Mouse (Mus musculus) stomach, embryonic 14.5 days (tissue): ENCODE data around the gene Rps8. TPM values are rescaled to one million over a fixed set of nuclear protein-coding genes. Genes with fewer than 3 reads are reported as not detected.

ENCODE experiments used
- ATAC-seq: fragments of 200-750 bp; cut with Nextera tagmentation; 2 replicates; pipeline ENCODE4 v1.8.0; 2017; ENCODE audit warnings: low read depth, moderate TSS enrichment; ENCODE audit not compliant: insufficient number of reproducible peaks, insufficient read depth, low FRiP score
- H3K27ac ChIP-seq: fragments of 300-500 bp; sonication (generic); 2 replicates; pipeline ENCODE4 v1.5.1; 2014; ENCODE audit warnings: mild to moderate bottlenecking, low read length, moderate library complexity, mixed read lengths
- H3K27me3 ChIP-seq: fragments of 300-500 bp; sonication (generic); 2 replicates; pipeline ENCODE4 v1.6.1; 2014; ENCODE audit warnings: low read length, control low read depth, mixed read lengths; ENCODE audit not compliant: control insufficient read depth, insufficient read depth
- H3K36me3 ChIP-seq: fragments of 300-500 bp; sonication (generic); 2 replicates; pipeline ENCODE4 v1.6.1; 2014; ENCODE audit warnings: mild to moderate bottlenecking, control low read depth, low read length, moderate library complexity, mixed read lengths; ENCODE audit not compliant: control insufficient read depth, insufficient read depth
- H3K4me1 ChIP-seq: fragments of 300-500 bp; sonication (generic); 2 replicates; pipeline ENCODE4 v1.6.1; 2014; ENCODE audit warnings: low read length, control low read depth, mixed read lengths; ENCODE audit not compliant: control insufficient read depth, insufficient read depth
- H3K4me2 ChIP-seq: fragments of 300-500 bp; sonication (generic); replicated peaks from 2 replicates; pipeline ENCODE4 v1.6.1; 2014; ENCODE audit warnings: low read depth, low read length, control low read depth
- H3K4me3 ChIP-seq: fragments of 300-500 bp; sonication (generic); 2 replicates; pipeline ENCODE4 v1.5.1; 2014; ENCODE audit warnings: low read depth, low read length, control low read depth
- H3K9ac ChIP-seq: fragments of 300-500 bp; sonication (generic); replicated peaks from 2 replicates; pipeline ENCODE4 v1.6.1; 2014; ENCODE audit warnings: low read depth, mild to moderate bottlenecking, control low read depth, low read length, moderate library complexity, mixed read lengths
- H3K9me3 ChIP-seq: fragments of 300-500 bp; sonication (generic); 2 replicates; pipeline ENCODE4 v1.6.1; 2016; ENCODE audit warnings: low read depth, low read length, control low read depth; ENCODE audit not compliant: control insufficient read depth
- WGBS: fragments of 180-500 bp; shearing (Covaris S2); extraction: QIAGEN DNeasy Blood & Tissue Kit; methylation state at CpG from one replicate; pipeline ENCODE4 v1.1.7; 2014; 5-methylcytosine and 5-hydroxymethylcytosine counted together
- polyA plus RNA-seq: library from polyadenylated mRNA; unstranded; fragments of >200 nt; fragmentation: Nextera tagmentation; extraction: Ambion mirVana; gene quantifications from 2 replicates; pipeline ENCODE4 v1.2.1, GENCODE M21; 2014

Rps8 gene
- polyA plus RNA-seq, 1 experiment from 2014 or later, result 1,488 TPM

GRCm38 (mm10) chr4:117115592-117115991 is 40.5 kb downstream of the Rps8 start:
- Histone ChIP-seq H3K36me3 (peaks cover 10% of the 10 kb centered on the region), H3K27me3 (no peaks in the 10 kb centered on the region), H3K4me3 (no peak overlapping the region), H3K4me1 (no peaks in the 10 kb centered on the region), H3K27ac (no peak overlapping the region), H3K9me3 (no peaks in the 10 kb centered on the region), H3K4me2 (no peak overlapping the region), H3K9ac (no peak overlapping the region)
- no peak for ATAC-seq
- 87% methylated on average over 5 of the region's 5 CpGs for WGBS

- peaks cover 22% of the 10 kb centered on the region for H3K36me3 ChIP-seq
These were observed 42.8 kb downstream of the Rps8 start for GRCm38 (mm10) chr4:117113237-117113636.

DNA sequence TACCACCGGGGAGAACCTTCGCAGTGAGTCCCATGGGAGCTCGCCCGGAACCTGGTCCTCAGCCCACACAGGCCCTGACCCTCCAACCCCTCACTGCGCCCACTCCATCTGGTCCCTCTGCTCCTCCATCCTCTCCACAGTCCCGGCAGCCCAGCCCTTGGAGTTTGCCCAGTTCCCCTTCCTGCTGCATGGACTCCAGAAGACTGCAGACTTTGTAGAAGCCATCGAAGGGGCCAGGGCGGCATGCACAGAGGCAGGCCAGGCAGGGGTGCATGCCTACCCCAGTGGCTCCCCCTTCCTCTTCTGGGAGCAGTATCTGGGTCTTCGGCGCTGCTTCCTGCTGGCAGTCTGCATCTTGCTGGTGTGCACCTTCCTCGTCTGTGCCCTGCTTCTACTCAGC is 45.1 kb downstream of the Rps8 start:
- WGBS, result 96% methylated on average over 11 of the region's 11 CpGs
- Histone ChIP-seq H3K9me3 (no peaks in the 10 kb centered on the region), H3K4me3 (no peak overlapping the region), H3K27me3 (no peaks in the 10 kb centered on the region), H3K4me2 (no peak overlapping the region), H3K4me1 (no peaks in the 10 kb centered on the region), H3K27ac (no peak overlapping the region), H3K36me3 (peaks cover 25% of the 10 kb centered on the region), H3K9ac (no peak overlapping the region)
- ATAC-seq, result no peak

More at GRCm38 (mm10) chr4:117113237-117113636, 42.8 kb downstream of the Rps8 start:
- no peaks in the 10 kb centered on the region for H3K4me1 ChIP-seq
- H3K4me3 ChIP-seq, result no peak overlapping the region
- no peaks in the 10 kb centered on the region for H3K9me3 ChIP-seq
- 100% methylated on average over 1 of the region's 1 CpGs for WGBS
- H3K9ac ChIP-seq, result no peak overlapping the region
- no peak for ATAC-seq
- no peak overlapping the region for H3K4me2 ChIP-seq
- no peak overlapping the region for H3K27ac ChIP-seq
- H3K27me3 ChIP-seq, result no peaks in the 10 kb centered on the region

GRCm38 (mm10) chr4:117110249-117110648 is 45.8 kb downstream of the Rps8 start:
- Histone ChIP-seq H3K27me3 (no peaks in the 10 kb centered on the region), H3K27ac (no peak overlapping the region), H3K4me1 (no peaks in the 10 kb centered on the region), H3K36me3 (peaks cover 25% of the 10 kb centered on the region), H3K9me3 (no peaks in the 10 kb centered on the region), H3K9ac (no peak overlapping the region), H3K4me2 (no peak overlapping the region), H3K4me3 (no peak overlapping the region)
- ATAC-seq, result no peak
- WGBS, result 91% methylated on average over 13 of the region's 13 CpGs

DNA sequence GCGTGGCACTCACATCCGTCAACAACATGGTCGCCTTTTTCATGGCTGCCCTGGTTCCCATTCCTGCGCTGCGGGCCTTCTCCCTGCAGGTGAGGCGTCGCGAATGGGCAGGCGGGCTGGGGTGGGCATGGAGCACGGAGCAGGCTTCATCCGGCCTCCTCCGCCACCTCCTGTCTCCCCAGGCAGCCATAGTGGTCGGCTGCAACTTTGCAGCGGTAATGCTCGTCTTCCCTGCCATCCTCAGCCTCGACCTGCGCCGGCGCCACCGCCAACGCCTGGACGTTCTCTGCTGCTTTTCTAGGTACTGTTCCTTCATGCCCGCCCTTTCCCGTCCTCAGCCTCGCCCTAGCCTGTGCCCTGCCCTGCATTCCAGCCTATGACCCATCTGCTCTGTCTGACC is 46.7 kb downstream of the Rps8 start:
- ATAC-seq, result no peak
- Histone ChIP-seq H3K4me2 (no peak overlapping the region), H3K9me3 (no peaks in the 10 kb centered on the region), H3K27ac (no peak overlapping the region), H3K4me3 (no peak overlapping the region), H3K9ac (no peak overlapping the region), H3K27me3 (no peaks in the 10 kb centered on the region), H3K36me3 (peaks cover 20% of the 10 kb centered on the region), H3K4me1 (no peaks in the 10 kb centered on the region)
- 93% methylated on average over 25 of the region's 25 CpGs for whole genome bisulfite sequencing

DNA sequence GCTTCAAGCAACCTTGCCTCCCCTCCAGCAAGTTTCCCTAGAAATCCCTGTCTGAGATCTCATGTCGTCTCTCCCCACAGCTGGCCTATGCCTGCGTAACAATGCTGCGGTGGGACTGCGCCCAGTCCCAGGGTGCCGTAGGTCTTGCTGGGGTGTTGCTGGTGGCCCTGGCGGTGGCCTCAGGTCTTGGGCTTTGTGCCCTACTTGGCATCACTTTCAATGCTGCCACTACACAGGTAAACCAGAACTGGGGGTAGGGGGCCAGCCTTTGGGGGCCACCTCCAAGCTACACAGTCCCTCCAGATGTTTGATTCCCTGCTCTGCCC is 47.6 kb downstream of the Rps8 start:
- Histone ChIP-seq H3K36me3 (peaks cover 16% of the 10 kb centered on the region), H3K27me3 (no peaks in the 10 kb centered on the region), H3K4me2 (no peak overlapping the region), H3K4me3 (no peak overlapping the region), H3K27ac (no peak overlapping the region), H3K9me3 (no peaks in the 10 kb centered on the region), H3K9ac (no peak overlapping the region), H3K4me1 (no peaks in the 10 kb centered on the region)
- WGBS, result 95% methylated on average over 6 of the region's 6 CpGs
- ATAC-seq, result no peak

GRCm38 (mm10) chr4:117107813-117108523 is 48.1 kb downstream of the Rps8 start:
- Histone ChIP-seq H3K27ac (no peak overlapping the region), H3K36me3 (peaks cover 16% of the 10 kb centered on the region), H3K4me3 (no peak overlapping the region), H3K9me3 (no peaks in the 10 kb centered on the region), H3K4me1 (no peaks in the 10 kb centered on the region), H3K4me2 (no peak overlapping the region), H3K9ac (no peak overlapping the region), H3K27me3 (no peaks in the 10 kb centered on the region)
- 93% methylated on average over 18 of the region's 18 CpGs for WGBS
- ATAC-seq, result no peak

DNA sequence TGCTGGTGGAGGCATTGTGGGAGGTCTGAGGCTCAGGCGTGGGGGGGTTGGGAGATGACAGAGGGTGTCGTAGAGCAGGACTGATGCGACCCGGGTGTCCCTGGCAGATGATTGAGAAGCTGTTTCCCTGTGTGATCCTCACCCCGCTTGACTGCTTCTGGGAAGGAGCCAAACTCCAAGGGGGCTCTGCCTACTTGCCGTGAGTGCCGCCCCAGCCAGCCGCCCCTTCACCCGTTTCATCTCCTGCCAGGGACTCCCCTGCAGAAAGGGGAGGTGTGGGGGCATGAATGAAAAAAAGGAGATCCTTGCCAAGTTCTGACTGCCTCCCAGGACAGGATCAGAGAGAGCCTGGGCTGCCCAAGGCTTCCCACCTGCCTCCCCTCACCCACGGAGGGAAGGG is 50.9 kb downstream of the Rps8 start:
- Histone ChIP-seq H3K27ac (no peak overlapping the region), H3K9me3 (no peaks in the 10 kb centered on the region), H3K4me3 (no peak overlapping the region), H3K4me2 (no peak overlapping the region), H3K4me1 (no peaks in the 10 kb centered on the region), H3K9ac (no peak overlapping the region), H3K27me3 (no peaks in the 10 kb centered on the region), H3K36me3 (peaks cover 18% of the 10 kb centered on the region)
- no peak for ATAC-seq
- WGBS, result 65% methylated on average over 10 of the region's 10 CpGs

GRCm38 (mm10) chr4:117104672-117105071 is 51.4 kb downstream of the Rps8 start:
- Histone ChIP-seq H3K36me3 (peaks cover 19% of the 10 kb centered on the region), H3K27me3 (no peaks in the 10 kb centered on the region), H3K4me2 (no peak overlapping the region), H3K4me1 (no peaks in the 10 kb centered on the region), H3K27ac (no peak overlapping the region), H3K9me3 (no peaks in the 10 kb centered on the region), H3K4me3 (no peak overlapping the region), H3K9ac (no peak overlapping the region)
- WGBS, result 80% methylated on average over 10 of the region's 10 CpGs
- no peak for ATAC-seq
